Mouse (Mus musculus): ENCODE results near the gene Tmem132d. TPM values are rescaled to one million over a fixed set of nuclear protein-coding genes. Genes with fewer than 3 reads are reported as not detected.

Gene Tmem132d
- polyA plus RNA-seq, 1 experiment from 2014 or later, result 2.1 TPM

DNA sequence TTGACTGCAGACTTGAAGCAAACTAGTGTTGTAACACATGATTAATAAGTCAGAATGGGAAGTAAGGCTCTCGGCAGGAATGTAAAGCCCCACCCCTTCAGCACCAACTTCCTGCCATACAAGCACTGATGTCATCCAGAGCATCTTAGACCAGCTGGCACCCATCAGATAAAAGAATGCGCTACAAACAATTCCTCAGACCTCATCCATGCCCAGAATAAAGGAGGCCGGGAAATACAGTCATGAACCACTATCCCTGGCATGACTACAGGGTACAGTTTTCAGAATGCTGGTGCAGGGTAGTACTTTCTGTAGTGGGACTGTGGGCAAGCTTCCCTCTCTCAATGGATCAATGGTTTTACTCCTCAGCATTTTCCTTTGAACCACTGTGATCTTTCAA, 310.2 kb downstream of the Tmem132d start:
- no peak for ATAC-seq (ENCODE audit: low FRiP score, low read depth)

DNA sequence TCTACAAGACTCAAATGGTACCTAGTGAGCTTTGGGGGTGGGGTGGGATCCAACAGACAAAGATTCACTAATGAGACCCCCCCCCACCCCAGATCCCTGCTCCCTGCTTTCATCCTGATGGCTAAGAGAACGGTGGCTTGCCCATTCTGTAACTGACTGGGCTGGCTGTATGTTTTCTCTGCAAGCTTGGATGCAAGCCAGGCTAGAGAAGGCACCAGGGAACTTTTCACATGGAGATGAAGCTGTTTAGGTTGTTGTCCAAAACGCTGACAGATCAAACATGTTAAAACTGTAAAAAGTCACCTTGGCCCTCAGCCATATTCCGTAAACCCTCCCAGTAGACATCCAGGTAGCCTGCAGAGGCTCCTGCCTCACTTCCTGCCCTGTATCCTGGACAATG, 313.7 kb downstream of the Tmem132d start:
- Histone ChIP-seq H3K9ac (no peak overlapping the region), H3K27ac (no peak overlapping the region), H3K27me3 (replicated peaks) (no peaks in the 10 kb centered on the region), H3K4me3 (no peak overlapping the region), H3K4me2 (replicated peaks) (no peak overlapping the region), H3K36me3 (no peaks in the 10 kb centered on the region), H3K9me3 (no peaks in the 10 kb centered on the region), H3K4me1 (no peaks in the 10 kb centered on the region)
- 61% methylated on average over 3 of the region's 3 CpGs for WGBS
- ATAC-seq (ENCODE audit: low FRiP score, low read depth), result no peak

More for the DNA sequence above, 310.2 kb downstream of the Tmem132d start:
- H3K4me3 ChIP-seq, result no peak overlapping the region
- no peak overlapping the region for H3K9ac ChIP-seq
- H3K36me3 ChIP-seq, result no peaks in the 10 kb centered on the region
- no peaks in the 10 kb centered on the region for H3K9me3 ChIP-seq
- no peaks in the 10 kb centered on the region for H3K4me1 ChIP-seq
- WGBS, result 77% methylated on average over 3 of the region's 3 CpGs
- no peak overlapping the region for H3K27ac ChIP-seq
- no peaks in the 10 kb centered on the region for H3K27me3 ChIP-seq (replicated peaks)
- no peak overlapping the region for H3K4me2 ChIP-seq (replicated peaks)

DNA sequence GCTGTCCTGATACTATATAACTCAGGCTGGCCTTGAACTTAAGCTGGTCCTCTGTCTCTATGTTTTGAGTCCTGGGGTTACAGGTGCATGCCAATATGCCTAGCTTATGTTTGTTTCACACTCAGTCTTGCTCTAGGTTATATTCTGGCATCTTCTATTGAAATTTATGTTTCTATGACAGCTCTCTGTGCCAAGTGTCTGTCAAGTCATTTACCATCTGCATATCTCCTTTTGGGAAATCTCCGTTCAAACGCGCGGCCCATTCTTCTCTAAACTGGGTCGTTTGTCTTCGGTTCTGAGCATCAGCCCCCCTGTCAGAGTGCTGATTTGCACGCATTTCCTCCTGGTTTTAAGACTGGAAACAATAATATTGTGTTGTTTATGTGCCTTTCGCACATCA, 319.8 kb downstream of the Tmem132d start:
- Histone ChIP-seq H3K36me3 (no peaks in the 10 kb centered on the region), H3K4me2 (replicated peaks) (no peak overlapping the region), H3K27ac (no peak overlapping the region), H3K27me3 (replicated peaks) (no peaks in the 10 kb centered on the region), H3K4me1 (no peaks in the 10 kb centered on the region), H3K9ac (no peak overlapping the region), H3K9me3 (no peaks in the 10 kb centered on the region; the same call in 1 of the 2 replicates), H3K4me3 (no peak overlapping the region)
- WGBS, result 84% methylated on average over 8 of the region's 8 CpGs
- ATAC-seq (ENCODE audit: low FRiP score, low read depth), result no peak

DNA sequence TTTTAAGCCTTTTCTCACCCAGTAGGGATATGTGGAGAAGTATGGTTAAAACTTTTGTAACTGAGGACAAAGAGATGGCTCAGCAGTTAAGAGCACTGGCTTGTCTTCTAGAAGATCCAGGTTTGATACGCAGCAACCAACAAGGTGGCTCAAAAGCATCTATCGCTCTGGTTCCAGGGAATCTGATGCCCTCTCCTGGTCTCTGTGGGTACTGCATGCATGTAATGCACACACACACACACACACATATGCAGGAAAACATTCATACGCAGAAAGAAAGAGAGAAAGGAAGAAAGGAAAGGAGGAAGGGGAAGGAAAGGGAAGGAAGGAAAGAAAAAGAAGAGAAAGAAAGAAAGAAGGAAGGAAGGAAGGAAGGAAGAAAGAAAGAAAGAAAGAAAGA, 320.4 kb downstream of the Tmem132d start:
- no peak for ATAC-seq (ENCODE audit: low FRiP score, low read depth)
- no peaks in the 10 kb centered on the region for H3K36me3 ChIP-seq
- WGBS, result 95% methylated on average over 3 of the region's 3 CpGs
- H3K9ac ChIP-seq, result no peak overlapping the region
- H3K4me3 ChIP-seq, result no peak overlapping the region
- no peak overlapping the region for H3K4me2 ChIP-seq (replicated peaks)
- no peaks in the 10 kb centered on the region for H3K4me1 ChIP-seq
- H3K9me3 ChIP-seq, result no peaks in the 10 kb centered on the region; the same call in 1 of the 2 replicates
- H3K27ac ChIP-seq, result no peak overlapping the region
- H3K27me3 ChIP-seq (replicated peaks), result no peaks in the 10 kb centered on the region

DNA sequence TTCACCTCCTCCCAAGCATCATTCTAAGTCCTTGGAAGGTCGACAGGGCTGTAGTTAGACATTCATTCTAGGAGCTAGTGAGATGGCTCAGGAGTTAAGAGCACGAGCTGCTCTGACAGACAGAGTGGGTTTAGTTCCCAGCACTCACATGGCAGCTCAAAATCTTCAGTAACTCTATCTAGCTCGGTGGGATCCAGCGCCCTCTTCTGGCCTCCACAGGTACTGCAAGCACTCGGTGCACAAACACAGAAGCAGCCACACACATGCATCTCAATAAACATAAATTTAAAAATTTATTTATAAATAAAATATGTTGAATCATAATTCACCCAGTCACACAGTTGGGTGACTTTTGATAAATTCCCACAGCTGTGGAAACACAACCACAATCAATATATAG, 321.2 kb downstream of the Tmem132d start:
- no peaks in the 10 kb centered on the region for H3K27me3 ChIP-seq (replicated peaks)
- no peak overlapping the region for H3K9ac ChIP-seq
- no peaks in the 10 kb centered on the region; the same call in 1 of the 2 replicates for H3K9me3 ChIP-seq
- H3K27ac ChIP-seq, result no peak overlapping the region
- no peaks in the 10 kb centered on the region for H3K36me3 ChIP-seq
- no peak for ATAC-seq (ENCODE audit: low FRiP score, low read depth)
- no peak overlapping the region for H3K4me2 ChIP-seq (replicated peaks)
- no peak overlapping the region for H3K4me3 ChIP-seq
- WGBS, result 72% methylated on average over 5 of the region's 5 CpGs
- H3K4me1 ChIP-seq, result no peaks in the 10 kb centered on the region

DNA sequence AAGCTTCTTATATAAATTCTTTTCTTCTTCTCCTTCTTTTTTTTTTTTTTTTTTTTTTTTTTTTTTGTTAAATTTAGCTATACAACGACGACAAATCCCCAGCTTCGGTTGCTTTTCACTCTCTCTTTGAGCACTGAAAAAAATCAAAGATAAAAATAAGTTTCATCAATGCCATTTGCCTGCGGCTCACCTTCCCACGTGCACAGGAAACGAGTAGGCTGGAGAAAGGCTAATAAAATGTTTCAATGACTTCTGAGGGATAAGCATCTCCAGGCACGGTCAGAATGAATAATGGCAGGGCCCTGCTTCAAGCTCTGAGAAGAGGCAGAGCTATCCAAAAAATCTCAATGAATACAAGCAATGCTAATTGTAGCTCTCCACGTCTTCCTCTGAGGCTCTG, 330.3 kb downstream of the Tmem132d start:
- 76% methylated on average over 8 of the region's 8 CpGs for WGBS
- no peak overlapping the region for H3K4me3 ChIP-seq
- no peaks in the 10 kb centered on the region for H3K4me1 ChIP-seq
- H3K27me3 ChIP-seq (replicated peaks), result no peaks in the 10 kb centered on the region
- no peak for ATAC-seq (ENCODE audit: low FRiP score, low read depth)
- no peaks in the 10 kb centered on the region for H3K9me3 ChIP-seq
- H3K9ac ChIP-seq, result no peak overlapping the region
- H3K27ac ChIP-seq, result no peak overlapping the region
- H3K36me3 ChIP-seq, result no peaks in the 10 kb centered on the region
- no peak overlapping the region for H3K4me2 ChIP-seq (replicated peaks)

DNA sequence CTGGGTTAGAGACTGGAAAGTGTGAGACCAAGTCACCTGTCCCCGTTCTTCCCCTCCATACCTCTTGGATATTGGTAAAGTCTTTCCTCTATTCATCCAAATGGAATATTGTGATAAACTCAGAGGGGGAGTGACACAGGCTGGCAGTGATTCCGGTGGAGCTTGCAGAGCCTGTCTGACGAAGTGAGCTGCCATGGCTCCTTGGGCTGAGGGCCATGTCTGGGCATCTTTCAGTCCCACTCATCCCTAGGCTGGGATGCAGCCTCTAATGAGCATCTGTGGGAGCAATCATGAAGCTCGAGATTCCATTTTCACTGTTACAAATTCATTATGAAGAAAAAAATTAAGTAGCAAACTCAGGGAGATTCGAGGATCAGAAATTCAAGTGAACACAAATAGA, 332.5 kb downstream of the Tmem132d start:
- Histone ChIP-seq H3K9me3 (no peaks in the 10 kb centered on the region), H3K4me3 (no peak overlapping the region), H3K27ac (no peak overlapping the region), H3K4me1 (no peaks in the 10 kb centered on the region), H3K36me3 (no peaks in the 10 kb centered on the region), H3K27me3 (replicated peaks) (no peaks in the 10 kb centered on the region), H3K4me2 (replicated peaks) (no peak overlapping the region), H3K9ac (no peak overlapping the region)
- WGBS, result 83% methylated on average over 5 of the region's 5 CpGs
- ATAC-seq (ENCODE audit: low FRiP score, low read depth), result no peak

DNA sequence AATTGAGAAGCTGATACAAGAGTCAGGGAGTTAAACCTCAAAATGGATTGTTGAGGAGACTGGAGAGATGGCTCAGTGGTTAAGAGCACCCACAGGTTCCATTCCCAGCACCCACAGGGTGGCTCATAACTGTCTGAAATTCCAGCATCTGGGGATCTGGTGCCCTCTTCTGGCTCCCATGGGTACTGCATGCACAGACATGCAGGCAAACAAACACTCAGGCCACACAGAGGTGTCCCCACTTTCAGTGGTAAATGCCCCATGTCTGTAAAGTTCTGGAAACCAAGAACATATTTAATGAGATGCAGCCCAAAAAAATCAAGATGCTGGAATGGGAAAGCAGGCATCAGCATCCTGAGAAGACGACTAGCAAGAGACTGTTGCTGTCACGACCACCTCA, 333.4 kb downstream of the Tmem132d start:
- 88% methylated on average over 2 of the region's 2 CpGs for WGBS
- Histone ChIP-seq H3K27me3 (replicated peaks) (no peaks in the 10 kb centered on the region), H3K9ac (no peak overlapping the region)

DNA sequence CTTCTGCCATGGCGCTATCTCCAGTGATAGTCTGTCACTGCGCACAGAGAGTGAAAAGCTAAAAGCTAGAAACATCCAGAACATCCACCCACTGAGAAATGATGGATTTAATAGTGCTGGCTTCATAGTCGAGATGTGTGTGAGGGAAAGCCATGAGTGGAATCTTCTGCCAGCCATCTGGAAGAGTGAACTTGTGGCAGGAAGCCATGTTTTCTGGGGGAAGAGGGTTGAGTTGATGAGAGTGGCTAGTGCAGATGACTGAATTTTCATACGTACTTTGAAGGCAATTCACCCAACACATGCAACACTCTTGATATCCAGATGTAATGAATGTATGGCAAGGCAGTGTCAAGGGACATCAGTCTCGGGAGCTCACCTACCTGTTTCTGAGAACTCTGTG, 342.3 kb downstream of the Tmem132d start:
- Histone ChIP-seq H3K4me3 (no peak overlapping the region), H3K4me2 (replicated peaks) (no peak overlapping the region), H3K9ac (no peak overlapping the region), H3K4me1 (no peaks in the 10 kb centered on the region), H3K9me3 (no peaks in the 10 kb centered on the region), H3K27ac (no peak overlapping the region), H3K36me3 (no peaks in the 10 kb centered on the region), H3K27me3 (replicated peaks) (no peaks in the 10 kb centered on the region)
- ATAC-seq (ENCODE audit: low FRiP score, low read depth), result no peak
- 90% methylated on average over 5 of the region's 5 CpGs for WGBS

More for the DNA sequence above, 333.4 kb downstream of the Tmem132d start:
- H3K27ac ChIP-seq, result no peak overlapping the region
- H3K4me3 ChIP-seq, result no peak overlapping the region
- no peaks in the 10 kb centered on the region for H3K9me3 ChIP-seq
- no peaks in the 10 kb centered on the region for H3K4me1 ChIP-seq
- ATAC-seq (ENCODE audit: low FRiP score, low read depth), result no peak
- no peak overlapping the region for H3K4me2 ChIP-seq (replicated peaks)
- H3K36me3 ChIP-seq, result no peaks in the 10 kb centered on the region

DNA sequence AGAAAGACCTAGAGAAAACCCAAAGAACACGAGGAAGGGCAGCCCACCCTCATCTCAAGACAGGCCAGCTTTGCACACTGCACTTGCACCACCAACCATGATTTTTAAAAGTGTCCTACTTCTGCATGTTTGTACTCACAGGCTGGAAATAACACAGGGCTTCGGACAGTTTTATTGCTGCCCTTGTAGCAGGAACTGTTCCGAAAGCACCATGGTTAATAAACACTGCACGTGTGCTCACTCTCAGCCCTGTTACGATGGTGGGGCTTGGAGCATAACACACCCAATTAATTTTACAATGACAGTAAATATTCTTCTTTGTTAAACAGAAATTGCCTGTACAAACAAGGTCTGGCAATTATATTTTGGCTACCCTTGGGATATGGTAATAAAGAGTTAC, 357.4 kb downstream of the Tmem132d start:
- Histone ChIP-seq H3K27me3 (replicated peaks) (no peaks in the 10 kb centered on the region), H3K4me3 (no peak overlapping the region), H3K27ac (no peak overlapping the region), H3K4me1 (no peaks in the 10 kb centered on the region), H3K4me2 (replicated peaks) (no peak overlapping the region), H3K9me3 (no peaks in the 10 kb centered on the region), H3K36me3 (no peaks in the 10 kb centered on the region), H3K9ac (no peak overlapping the region)
- no peak for ATAC-seq (ENCODE audit: low FRiP score, low read depth)
- 55% methylated on average over 5 of the region's 5 CpGs for WGBS

DNA sequence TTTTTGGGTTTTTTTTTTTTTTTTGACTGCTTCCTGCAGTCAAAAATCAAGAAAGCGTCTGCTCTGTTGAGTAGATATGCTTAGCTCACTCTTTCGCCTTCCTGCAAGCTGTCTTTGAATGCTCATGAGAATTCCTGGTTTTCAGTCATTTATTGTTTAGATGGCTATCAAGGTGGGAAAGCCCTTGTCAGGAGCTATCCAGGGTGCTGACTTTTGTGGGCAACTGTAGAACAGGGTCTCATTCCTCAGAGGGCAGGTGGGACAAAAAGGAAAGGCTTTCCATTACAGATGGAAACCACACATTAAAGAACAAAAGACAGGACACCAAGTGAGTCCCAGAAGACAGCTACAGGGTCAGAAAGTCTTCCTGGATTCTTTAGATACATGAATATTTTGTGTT, 360.3 kb downstream of the Tmem132d start:
- H3K4me2 ChIP-seq (replicated peaks), result no peak overlapping the region
- no peak for ATAC-seq (ENCODE audit: low FRiP score, low read depth)

DNA sequence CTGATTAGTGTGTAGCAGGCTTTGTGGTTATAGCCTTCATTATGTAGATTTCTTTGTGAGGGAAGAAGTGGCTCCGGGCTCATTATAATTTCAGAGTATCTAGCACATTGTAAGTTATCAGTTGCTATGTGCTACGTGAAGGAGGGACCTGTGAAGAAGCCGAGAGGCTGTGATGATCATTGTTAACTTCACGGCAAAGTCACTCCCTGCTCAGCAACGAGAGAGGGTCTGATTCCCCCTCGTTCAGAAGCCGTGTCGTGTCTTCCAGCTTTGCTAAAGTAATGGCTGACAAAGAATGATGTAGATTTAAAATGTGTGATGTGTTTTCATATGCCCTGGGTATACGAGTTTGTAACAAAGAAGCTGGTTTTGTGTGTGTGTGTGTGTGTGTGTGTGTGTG, 391.1 kb downstream of the Tmem132d start:
- no peak overlapping the region for H3K9ac ChIP-seq
- H3K9me3 ChIP-seq, result no peaks in the 10 kb centered on the region
- no peak overlapping the region for H3K4me2 ChIP-seq (replicated peaks)
- H3K4me1 ChIP-seq, result no peaks in the 10 kb centered on the region
- WGBS, result 86% methylated on average over 9 of the region's 9 CpGs
- H3K4me3 ChIP-seq, result no peak overlapping the region
- H3K36me3 ChIP-seq, result no peaks in the 10 kb centered on the region
- H3K27me3 ChIP-seq (replicated peaks), result no peaks in the 10 kb centered on the region
- no peak for ATAC-seq (ENCODE audit: low FRiP score, low read depth)
- no peak overlapping the region for H3K27ac ChIP-seq

More for the DNA sequence above, 360.3 kb downstream of the Tmem132d start:
- Histone ChIP-seq H3K4me1 (no peaks in the 10 kb centered on the region), H3K27ac (no peak overlapping the region), H3K27me3 (replicated peaks) (no peaks in the 10 kb centered on the region), H3K9ac (no peak overlapping the region), H3K9me3 (no peaks in the 10 kb centered on the region), H3K36me3 (no peaks in the 10 kb centered on the region), H3K4me3 (no peak overlapping the region)
- WGBS, result 90% methylated on average over 2 of the region's 2 CpGs

DNA sequence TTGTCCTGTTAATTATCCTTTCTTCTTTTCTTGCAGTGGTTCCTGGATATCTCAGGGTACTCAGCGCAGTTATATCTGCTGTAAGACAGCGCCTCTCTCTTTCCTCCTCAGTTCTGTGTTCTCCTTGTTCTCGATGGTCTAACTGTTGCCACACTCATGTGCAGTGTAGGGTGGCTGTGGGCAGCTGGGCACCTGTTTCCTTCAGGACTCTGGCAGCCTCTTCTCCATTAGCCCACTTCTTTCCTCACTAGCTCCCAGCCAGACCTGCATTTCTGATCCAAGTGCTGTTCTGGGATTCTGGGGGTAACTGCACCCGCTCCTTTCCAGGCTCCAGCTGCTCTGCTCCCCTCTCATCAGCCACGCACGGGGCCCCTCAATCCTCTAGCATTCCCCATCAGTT, 392.8 kb downstream of the Tmem132d start:
- no peaks in the 10 kb centered on the region for H3K4me1 ChIP-seq
- no peak overlapping the region for H3K4me3 ChIP-seq
- no peak for ATAC-seq (ENCODE audit: low FRiP score, low read depth)
- H3K9ac ChIP-seq, result no peak overlapping the region
- no peaks in the 10 kb centered on the region for H3K36me3 ChIP-seq
- H3K27me3 ChIP-seq (replicated peaks), result no peaks in the 10 kb centered on the region
- no peaks in the 10 kb centered on the region for H3K9me3 ChIP-seq
- H3K27ac ChIP-seq, result no peak overlapping the region
- H3K4me2 ChIP-seq (replicated peaks), result no peak overlapping the region
- 89% methylated on average over 6 of the region's 6 CpGs for WGBS
